7 mouse cellular contexts compared by ENCODE assay signal in genomic region chr7:112743621-112744395, GRCm38 (mm10).
DNase-seq lines count a peak whose midpoint lies in the region; ATAC-seq and TF ChIP-seq lines count a peak whose summit lies in the region.

No protein-coding gene starts in this region.

- H3K4me2 ChIP-seq in forebrain, embryonic 12.5 days: peak overlapping the region; percentile 38
- H3K4me2 ChIP-seq in hindbrain, embryonic 11.5 days (replicated peaks; ENCODE audit: low read depth, low read length): peak overlapping the region; percentile 5; the same call in 1 of the 2 replicates
- peak overlapping the region; percentile 57 for H3K4me2 ChIP-seq in limb, embryonic 13.5 days (replicated peaks)
- peak overlapping the region; percentile 34 for H3K4me2 ChIP-seq in neural tube, embryonic 13.5 days

- no peak for TF ChIP-seq POLR2A in brain, embryonic 14.5 days (IDR thresholded peaks at IDR 0.05; ENCODE audit: borderline replicate concordance, extremely low read depth, insufficient read depth, insufficient read length, poor library complexity, severe bottlenecking)

- 0 out of 2 replicates have a peak overlapping the region, but pooled peaks have one; percentile 30 for H3K9ac ChIP-seq in forebrain, embryonic 12.5 days
- peak overlapping the region; percentile 31 for H3K9ac ChIP-seq in hindbrain, embryonic 11.5 days (ENCODE audit: low read depth, low read length)
- no peak overlapping the region for H3K9ac ChIP-seq in limb, embryonic 13.5 days
- peak overlapping the region; percentile 52; the same call in 1 of the 2 replicates for H3K9ac ChIP-seq in neural tube, embryonic 13.5 days

- H3K9me3 ChIP-seq in forebrain, embryonic 12.5 days: no peaks in the 10 kb centered on the region
- H3K9me3 ChIP-seq in hindbrain, embryonic 11.5 days (ENCODE audit: control insufficient read depth, low read length): no peaks in the 10 kb centered on the region
- H3K9me3 ChIP-seq in limb, embryonic 13.5 days: no peaks in the 10 kb centered on the region
- no peaks in the 10 kb centered on the region for H3K9me3 ChIP-seq in neural tube, embryonic 13.5 days

- H3K27me3 ChIP-seq in forebrain, embryonic 12.5 days: no peaks in the 10 kb centered on the region
- H3K27me3 ChIP-seq in hindbrain, embryonic 11.5 days (ENCODE audit: control insufficient read depth, insufficient read depth, low read length): no peaks in the 10 kb centered on the region
- H3K27me3 ChIP-seq in limb, embryonic 13.5 days: no peaks in the 10 kb centered on the region
- H3K27me3 ChIP-seq in neural tube, embryonic 13.5 days: no peaks in the 10 kb centered on the region

- DNase-seq in brain, embryonic 14.5 days (ENCODE audit: low read depth): peak; percentile 89
- peak; percentile 77 for DNase-seq in hindbrain, embryonic 11.5 days (ENCODE audit: low spot score)
- DNase-seq in layer of hippocampus, adult 9-10 months (ENCODE audit: low spot score): no peak
- DNase-seq in cerebellum, adult 11-12 months: no peak

- peak overlapping the region; percentile 75 for H3K27ac ChIP-seq in forebrain, embryonic 12.5 days
- peak overlapping the region; percentile 51; the same call in 1 of the 2 replicates for H3K27ac ChIP-seq in hindbrain, embryonic 11.5 days (ENCODE audit: low read depth, low read length)
- H3K27ac ChIP-seq in limb, embryonic 13.5 days: peak overlapping the region; percentile 84
- peak overlapping the region; percentile 59 for H3K27ac ChIP-seq in neural tube, embryonic 13.5 days (replicated peaks)

- H3K4me3 ChIP-seq in forebrain, embryonic 12.5 days (replicated peaks): no peak overlapping the region
- H3K4me3 ChIP-seq in hindbrain, embryonic 11.5 days (ENCODE audit: low read depth, low read length): no peak overlapping the region
- peak overlapping the region; percentile 18; the same call in 1 of the 2 replicates for H3K4me3 ChIP-seq in limb, embryonic 13.5 days
- H3K4me3 ChIP-seq in neural tube, embryonic 13.5 days: no peak overlapping the region

- peak; percentile 75 for ATAC-seq in forebrain, embryonic 12.5 days (ENCODE audit: low FRiP score)
- peak; percentile 80 for ATAC-seq in hindbrain, embryonic 11.5 days (ENCODE audit: low FRiP score)
- ATAC-seq in limb, embryonic 13.5 days (ENCODE audit: low FRiP score, low read depth): peak; percentile 93
- ATAC-seq in neural tube, embryonic 13.5 days (ENCODE audit: low read depth): peak; percentile 74

- H3K36me3 ChIP-seq in forebrain, embryonic 12.5 days (replicated peaks): no peaks in the 10 kb centered on the region
- no peaks in the 10 kb centered on the region for H3K36me3 ChIP-seq in hindbrain, embryonic 11.5 days (ENCODE audit: control insufficient read depth, insufficient read depth, low read length)
- H3K36me3 ChIP-seq in limb, embryonic 13.5 days: no peaks in the 10 kb centered on the region
- no peaks in the 10 kb centered on the region for H3K36me3 ChIP-seq in neural tube, embryonic 13.5 days

- WGBS in forebrain, embryonic 12.5 days: 1% methylated on average over 11 of the region's 11 CpGs
- 2% methylated on average over 11 of the region's 11 CpGs for WGBS in hindbrain, embryonic 11.5 days
- 1% methylated on average over 11 of the region's 11 CpGs for WGBS in limb, embryonic 13.5 days
- WGBS in neural tube, embryonic 13.5 days: 4% methylated on average over 11 of the region's 11 CpGs

- TF ChIP-seq CTCF in brain, embryonic 14.5 days (IDR thresholded peaks at IDR 0.05; ENCODE audit: borderline replicate concordance, extremely low read depth, insufficient read depth, insufficient read length): no peak

- peaks cover 76% of the 10 kb centered on the region for H3K4me1 ChIP-seq in forebrain, embryonic 12.5 days
- H3K4me1 ChIP-seq in hindbrain, embryonic 11.5 days (replicated peaks; ENCODE audit: control insufficient read depth, insufficient read depth, low read length): peaks cover 26% of the 10 kb centered on the region
- peaks cover 76% of the 10 kb centered on the region for H3K4me1 ChIP-seq in limb, embryonic 13.5 days
- peaks cover 60% of the 10 kb centered on the region for H3K4me1 ChIP-seq in neural tube, embryonic 13.5 days (replicated peaks)

Comparison
In these comparisons a context has a peak if more than half of its experiments do, and no peak if none do; other contexts are left out.
1. DNase-seq: peak in brain, embryonic 14.5 days (single experiment) and hindbrain, embryonic 11.5 days (single experiment); none in layer of hippocampus, adult 9-10 months (single experiment) and cerebellum, adult 11-12 months (single experiment).
2. H3K4me2 ChIP-seq: peak in every context shown above with its lines; median percentile 57 in limb, embryonic 13.5 days; 38 in forebrain, embryonic 12.5 days; 34 in neural tube, embryonic 13.5 days; 5 in hindbrain, embryonic 11.5 days.
3. Peak in every context shown above with its lines, with median percentiles within 50 percentile points of each other: ATAC-seq and H3K27ac ChIP-seq.